17 mouse cellular contexts compared by ENCODE assay signal in genomic region chr17:73325314-73325713, GRCm38 (mm10).
A peak's percentile ranks its signal among the peaks of the same experiment; 100 is the strongest.
DNase-seq lines count a peak whose midpoint lies in the region; ATAC-seq and TF ChIP-seq lines count a peak whose summit lies in the region.
"Had no signal": no experiment of that assay in that cellular context is flagged by ENCODE, and none has a peak within 500 bp of the region (broad histone marks: within the 10 kb centered on the region; RNA-seq: fewer than 3 reads in every experiment).

No protein-coding gene starts in this region.

- 13% methylated on average over 6 of the region's 6 CpGs for WGBS in hindbrain, embryonic 13.5 days
- 0% methylated on average over 6 of the region's 6 CpGs for WGBS in neural tube, embryonic 11.5 days
- WGBS in kidney, embryonic 16.5 days: 8% methylated on average over 6 of the region's 6 CpGs

- no peak for TF ChIP-seq CTCF in layer of hippocampus, adult 2 months (conservative IDR thresholded peaks at IDR 0.05)

- no peaks in the 10 kb centered on the region for H3K27me3 ChIP-seq in hindbrain, embryonic 13.5 days
- no peaks in the 10 kb centered on the region for H3K27me3 ChIP-seq in neural tube, embryonic 11.5 days (ENCODE audit: control insufficient read depth, insufficient read depth, low read length)
- no peaks in the 10 kb centered on the region for H3K27me3 ChIP-seq in kidney, embryonic 16.5 days (ENCODE audit: insufficient read depth, low read length)
- H3K27me3 ChIP-seq: embryonic facial prominence, embryonic 13.5 days; intestine, embryonic 15.5 days; midbrain, embryonic 12.5 days had no signal

- DNase-seq in brain, adult 2 months (ENCODE audit: low read depth, low spot score): peak; percentile 69
- DNase-seq in embryo, embryonic 10 days (ENCODE audit: low spot score): peak; percentile 70
- DNase-seq in neural tube, embryonic 11.5 days (ENCODE audit: low spot score): peak; percentile 70
- DNase-seq in adipocyte (ENCODE audit: low spot score): no peak
- no peak for DNase-seq in layer of hippocampus, adult 2 months (ENCODE audit: low spot score in 2 of 2)
- DNase-seq: gastrocnemius, postnatal 36 days; right cerebral cortex, postnatal 14 days; spleen, adult 18-20 months; thymus, postnatal 4 days had no signal

- no peak overlapping the region for H3K4me2 ChIP-seq in hindbrain, embryonic 13.5 days
- H3K4me2 ChIP-seq in neural tube, embryonic 11.5 days (ENCODE audit: low read depth): no peak overlapping the region
- no peak overlapping the region for H3K4me2 ChIP-seq in kidney, embryonic 16.5 days (replicated peaks; ENCODE audit: low read depth, low read length)
- H3K4me2 ChIP-seq: embryonic facial prominence, embryonic 13.5 days; intestine, embryonic 15.5 days; liver, embryonic 15.5 days; midbrain, embryonic 12.5 days had no signal

- peaks cover 36% of the 10 kb centered on the region for H3K4me1 ChIP-seq in hindbrain, embryonic 13.5 days (replicated peaks)
- H3K4me1 ChIP-seq in neural tube, embryonic 11.5 days (ENCODE audit: control insufficient read depth, insufficient read depth, low read length): peaks cover 4% of the 10 kb centered on the region
- H3K4me1 ChIP-seq in kidney, embryonic 16.5 days (ENCODE audit: insufficient read depth, low read length): no peaks in the 10 kb centered on the region
- H3K4me1 ChIP-seq: intestine, embryonic 15.5 days; liver, embryonic 15.5 days; midbrain, embryonic 12.5 days had no signal

- H3K4me3 ChIP-seq in hindbrain, embryonic 13.5 days: no peak overlapping the region
- no peak overlapping the region for H3K4me3 ChIP-seq in neural tube, embryonic 11.5 days (ENCODE audit: low read depth, low read length)
- H3K4me3 ChIP-seq in kidney, embryonic 16.5 days (ENCODE audit: low read length): no peak overlapping the region
- no peak overlapping the region for H3K4me3 ChIP-seq in layer of hippocampus, adult 2 months
- H3K4me3 ChIP-seq: embryonic facial prominence, embryonic 13.5 days; intestine, embryonic 15.5 days; liver, embryonic 15.5 days; midbrain, embryonic 12.5 days had no signal

- H3K9me3 ChIP-seq in hindbrain, embryonic 13.5 days: no peaks in the 10 kb centered on the region
- no peaks in the 10 kb centered on the region for H3K9me3 ChIP-seq in neural tube, embryonic 11.5 days (ENCODE audit: control insufficient read depth, low read length)
- H3K9me3 ChIP-seq in kidney, embryonic 16.5 days (ENCODE audit: low read length): no peaks in the 10 kb centered on the region
- H3K9me3 ChIP-seq: embryonic facial prominence, embryonic 13.5 days; intestine, embryonic 15.5 days; liver, embryonic 15.5 days; midbrain, embryonic 12.5 days had no signal

- H3K36me3 ChIP-seq in hindbrain, embryonic 13.5 days: no peaks in the 10 kb centered on the region
- no peaks in the 10 kb centered on the region for H3K36me3 ChIP-seq in neural tube, embryonic 11.5 days (ENCODE audit: control insufficient read depth, insufficient read depth, low read length)
- no peaks in the 10 kb centered on the region for H3K36me3 ChIP-seq in kidney, embryonic 16.5 days (ENCODE audit: insufficient read depth, low read length)
- H3K36me3 ChIP-seq: embryonic facial prominence, embryonic 13.5 days; intestine, embryonic 15.5 days; liver, embryonic 15.5 days; midbrain, embryonic 12.5 days had no signal

- ATAC-seq in hindbrain, embryonic 13.5 days (ENCODE audit: low FRiP score): peak; percentile 79
- ATAC-seq in neural tube, embryonic 11.5 days (ENCODE audit: insufficient read depth, low FRiP score, low TSS enrichment): peak; percentile 89
- ATAC-seq in kidney, embryonic 16.5 days (ENCODE audit: low FRiP score, low TSS enrichment): no peak
- ATAC-seq: forebrain, embryonic 16.5 days; intestine, embryonic 15.5 days; lung, postnatal 0 days had no signal

- peak overlapping the region; percentile 58 for H3K27ac ChIP-seq in hindbrain, embryonic 13.5 days
- H3K27ac ChIP-seq in neural tube, embryonic 11.5 days (ENCODE audit: low read depth, low read length): peak overlapping the region; percentile 1; the same call in 1 of the 2 replicates
- H3K27ac ChIP-seq in kidney, embryonic 16.5 days (ENCODE audit: low read length): no peak overlapping the region
- H3K27ac ChIP-seq in layer of hippocampus, adult 2 months: no peak overlapping the region
- H3K27ac ChIP-seq: embryonic facial prominence, embryonic 13.5 days; intestine, embryonic 15.5 days; liver, embryonic 15.5 days; midbrain, embryonic 12.5 days had no signal

- no peak overlapping the region for H3K9ac ChIP-seq in hindbrain, embryonic 13.5 days
- H3K9ac ChIP-seq in neural tube, embryonic 11.5 days (ENCODE audit: low read length): no peak overlapping the region
- H3K9ac ChIP-seq in kidney, embryonic 16.5 days (replicated peaks; ENCODE audit: low read length): no peak overlapping the region
- H3K9ac ChIP-seq: embryonic facial prominence, embryonic 13.5 days; intestine, embryonic 15.5 days; liver, embryonic 15.5 days; midbrain, embryonic 12.5 days had no signal

Comparison
In these comparisons a context has a peak if more than half of its experiments do, and no peak if none do; other contexts are left out.
1. DNase-seq: peak in brain, adult 2 months (single experiment), embryo, embryonic 10 days (single experiment) and neural tube, embryonic 11.5 days (single experiment); none in adipocyte (single experiment) and layer of hippocampus, adult 2 months (0 of 2).
2. H3K27ac ChIP-seq: peak in hindbrain, embryonic 13.5 days (single experiment) and neural tube, embryonic 11.5 days (single experiment); none in kidney, embryonic 16.5 days (single experiment) and layer of hippocampus, adult 2 months (single experiment).